Mouse (Mus musculus) CD4-positive naive resting alpha-beta T cell, adult 57 days (primary cell): ENCODE data around the gene Pla2g4e. TPM values are rescaled to one million over a fixed set of nuclear protein-coding genes. Genes with fewer than 3 reads are reported as not detected.

Source experiments
- total RNA-seq: library from RNA; stranded (reverse); gene quantifications from one replicate; pipeline ENCODE4 v1.2.4, GENCODE M21; 2023

The Pla2g4e gene
- not detected for total RNA-seq

DNA sequence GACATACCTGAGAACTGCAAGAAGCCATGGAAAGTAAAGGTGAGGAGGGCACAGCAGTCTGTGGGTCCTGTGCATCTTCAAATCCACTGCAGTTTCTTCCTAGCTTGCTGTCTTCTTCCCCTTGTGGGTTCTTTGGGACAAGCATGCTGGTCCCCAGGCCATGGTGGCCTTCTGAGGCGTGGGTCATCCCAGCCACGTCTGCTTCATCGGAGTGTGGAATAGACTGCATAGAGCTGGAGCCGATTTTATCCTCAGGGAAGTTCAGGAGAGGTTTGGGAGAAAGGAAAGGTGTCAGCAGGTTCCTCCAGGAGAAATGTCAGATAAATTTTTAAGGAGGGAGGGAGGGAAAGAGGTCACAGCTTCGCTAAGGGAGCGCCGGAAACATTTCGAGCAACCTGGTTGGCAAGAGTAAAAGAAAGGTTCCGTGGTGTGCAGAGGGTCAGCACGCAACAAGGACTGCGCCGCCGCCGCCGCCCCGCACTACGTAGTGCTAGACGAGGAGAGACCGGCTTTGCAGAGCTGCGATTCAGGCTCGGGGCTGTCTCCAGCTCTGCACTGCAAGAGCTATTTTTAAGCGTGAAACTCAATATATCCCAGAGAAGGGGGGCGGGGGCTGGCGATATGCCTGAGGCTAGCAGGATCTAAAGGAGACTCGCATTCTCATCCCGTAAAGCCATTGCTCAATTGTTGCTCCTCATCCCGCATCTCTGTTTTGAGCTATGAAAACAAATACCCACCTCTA is at the start of gene Pla2g4e:
Gene Pla2g4e, minus strand, starts transcription at position 657 of the 742 bp plus-strand sequence.

DNA sequence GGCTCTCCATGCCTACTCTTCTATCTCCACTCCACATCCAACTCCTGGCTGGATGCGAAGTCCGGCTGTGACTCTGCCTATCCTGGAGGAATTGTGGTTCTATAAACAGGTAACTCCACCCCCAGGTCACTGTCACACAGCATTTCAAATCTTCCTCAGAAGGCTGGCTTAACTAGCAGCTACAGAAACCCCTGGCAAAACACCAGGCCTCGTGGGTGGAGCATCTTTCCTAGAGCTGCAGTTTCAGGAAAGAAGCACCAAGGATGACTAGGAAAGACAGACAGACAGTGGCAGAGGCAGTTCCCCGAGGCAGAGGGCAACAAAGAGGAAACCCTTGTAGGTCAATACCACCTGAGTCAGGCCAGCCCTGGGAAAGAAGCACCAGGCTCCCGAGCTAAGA is 43.9 kb upstream of the Pla2g4e start, which contains the start of gene Pla2g4d:
Gene Pla2g4d, minus strand, starts transcription at position 203 of the 400 bp plus-strand sequence.

DNA sequence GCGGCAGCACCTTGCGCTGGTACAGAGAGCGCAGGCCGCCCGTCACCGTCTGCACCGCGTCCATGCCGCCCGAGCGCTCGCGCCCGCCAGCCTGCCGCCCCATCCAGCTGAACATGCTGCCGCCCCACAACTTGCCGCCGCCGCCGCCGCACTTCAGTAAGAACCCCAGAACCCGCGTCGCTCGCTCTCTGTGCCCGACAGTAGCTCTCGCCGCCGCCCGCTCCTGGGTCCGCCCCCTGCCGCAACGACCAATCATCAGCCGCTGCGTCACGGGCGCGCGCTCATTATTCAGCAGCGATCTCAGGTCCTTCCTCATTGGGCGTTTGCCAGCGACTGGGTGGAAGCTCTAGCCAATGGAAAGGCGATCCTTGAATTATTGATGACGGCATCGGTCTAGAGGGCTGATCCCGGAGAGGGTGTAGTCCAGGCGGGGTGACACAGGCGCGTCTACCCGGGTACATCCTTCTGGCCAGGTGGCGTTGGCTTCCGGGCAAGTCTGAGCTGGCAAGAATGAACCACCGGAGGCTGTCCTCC is 90.7 kb downstream of the Pla2g4e start, which contains the start of gene Ehd4:
Gene Ehd4, minus strand, starts transcription at position 246 of the 534 bp plus-strand sequence.

Other genes starting within 250 kb of the Pla2g4e start
- gene Jmjd7, start 217.9 kb downstream of the Pla2g4e start, total RNA-seq = 11.9 TPM
- gene Gm28042, start 217.8 kb downstream of the Pla2g4e start, total RNA-seq = 6.7 TPM
- 4.7 TPM for gene Pla2g4b, start 211.9 kb downstream of the Pla2g4e start, total RNA-seq
- 18.3 TPM for gene Ehd4, start 90.7 kb downstream of the Pla2g4e start, total RNA-seq
- not detected for gene Pla2g4d, start 43.9 kb upstream of the Pla2g4e start, total RNA-seq
- 0.50 TPM for gene Pla2g4f, start 68.8 kb upstream of the Pla2g4e start, total RNA-seq
- gene Vps39, start 107.8 kb upstream of the Pla2g4e start, total RNA-seq = 62.5 TPM
- gene Ganc, start 158.6 kb upstream of the Pla2g4e start, total RNA-seq = 25.3 TPM
- gene Tmem87a, start 158.8 kb upstream of the Pla2g4e start, total RNA-seq = 61.3 TPM
- 1.2 TPM for gene Capn3, start 210.7 kb upstream of the Pla2g4e start, total RNA-seq